Mouse (Mus musculus): ENCODE data around the gene Zdhhc19.
A peak's percentile ranks its signal among the peaks of the same experiment; 100 is the strongest.
"Not testable (repeated sequence)": the region's sequence is repeated elsewhere in the genome, so short reads cannot be mapped to it uniquely, and the experiment has no call there.

Zdhhc19 gene

GRCm38 (mm10) chr16:32487234-32488111 is 8.6 kb upstream of the Zdhhc19 start, which contains the start of gene Slc51a:
Gene Slc51a (minus strand): TSS chr16:32487879.
- DNase-seq = peak; percentile 39

- no peak for DNase-seq
Measured at GRCm38 (mm10) chr16:32488939-32489338, 7.1 kb upstream of the Zdhhc19 start.

GRCm38 (mm10) chr16:32494371-32494770 is 1.7 kb upstream of the Zdhhc19 start:
- DNase-seq = not testable (repeated sequence)

GRCm38 (mm10) chr16:32498996-32499395 is 2.9 kb downstream of the Zdhhc19 start:
- no peak for DNase-seq

GRCm38 (mm10) chr16:32499430-32500037 is 3.5 kb downstream of the Zdhhc19 start:
- DNase-seq = peak; percentile 93

- DNase-seq = no peak
Measured at GRCm38 (mm10) chr16:32501459-32501858, 5.4 kb downstream of the Zdhhc19 start.

GRCm38 (mm10) chr16:32502621-32503335 is 6.7 kb downstream of the Zdhhc19 start:
- DNase-seq = no peak

- DNase-seq = no peak
Measured at GRCm38 (mm10) chr16:32503633-32504032, 7.6 kb downstream of the Zdhhc19 start.

- no peak for DNase-seq
Measured at GRCm38 (mm10) chr16:32506298-32506697, 10.2 kb downstream of the Zdhhc19 start.

GRCm38 (mm10) chr16:32506868-32507267 is 10.8 kb downstream of the Zdhhc19 start:
- DNase-seq = no peak

GRCm38 (mm10) chr16:32507407-32507806 is 11.3 kb downstream of the Zdhhc19 start:
- peak; percentile 72 for DNase-seq

GRCm38 (mm10) chr16:32508035-32508434 is 12.0 kb downstream of the Zdhhc19 start:
- no peak for DNase-seq

- DNase-seq = no peak
Measured at GRCm38 (mm10) chr16:32508506-32509065, 12.5 kb downstream of the Zdhhc19 start.

GRCm38 (mm10) chr16:32509066-32509942 is 13.2 kb downstream of the Zdhhc19 start:
- no peak for DNase-seq

GRCm38 (mm10) chr16:32510399-32511337 is 14.6 kb downstream of the Zdhhc19 start:
- DNase-seq = no peak

- DNase-seq = no peak
Measured at GRCm38 (mm10) chr16:32511338-32511734, 15.3 kb downstream of the Zdhhc19 start.

- no peak for DNase-seq
Measured at GRCm38 (mm10) chr16:32511827-32512490, 15.9 kb downstream of the Zdhhc19 start.

GRCm38 (mm10) chr16:32512921-32513320 is 16.9 kb downstream of the Zdhhc19 start:
- no peak for DNase-seq

GRCm38 (mm10) chr16:32513401-32513800 is 17.3 kb downstream of the Zdhhc19 start:
- DNase-seq = no peak

GRCm38 (mm10) chr16:32513948-32514347 is 17.9 kb downstream of the Zdhhc19 start:
- no peak for DNase-seq
